Mouse (Mus musculus) CH12F3 (cell line): Measurements from ENCODE around the gene Galm.

ENCODE experiments used
- in situ Hi-C: fragments of 300-500 bp; cut with MboI; formaldehyde crosslinking; loops from 2 replicates; pipeline ENCODE4 v1.14.3; 2020; ENCODE audit warnings: low sequenced_read_pairs

Gene Galm

GRCm38 (mm10) chr17:80160454-80160853 lies 33.2 kb downstream of the Galm start:
- in situ Hi-C loops = no loop called here

- in situ Hi-C loops = no loop called here
Observed at GRCm38 (mm10) chr17:80163991-80164390, 36.7 kb downstream of the Galm start.

- in situ Hi-C loops = no loop called here
Observed at GRCm38 (mm10) chr17:80165741-80166140, 38.5 kb downstream of the Galm start.

- in situ Hi-C loops = no loop called here
Observed at GRCm38 (mm10) chr17:80166346-80166745, 39.1 kb downstream of the Galm start.

- in situ Hi-C loops = no loop called here
Observed at GRCm38 (mm10) chr17:80167436-80167835, 40.2 kb downstream of the Galm start.

GRCm38 (mm10) chr17:80167851-80168251 lies 40.6 kb downstream of the Galm start:
- in situ Hi-C loops = no loop called here

GRCm38 (mm10) chr17:80168425-80169182 lies 41.3 kb downstream of the Galm start:
- in situ Hi-C loops = no loop called here

GRCm38 (mm10) chr17:80169792-80170191 lies 42.5 kb downstream of the Galm start:
- in situ Hi-C loops = no loop called here

- in situ Hi-C loops = no loop called here
Observed at GRCm38 (mm10) chr17:80170951-80171350, 43.7 kb downstream of the Galm start.

GRCm38 (mm10) chr17:80171948-80172347 lies 44.7 kb downstream of the Galm start:
- in situ Hi-C loops = no loop called here

- in situ Hi-C loops = no loop called here
Observed at GRCm38 (mm10) chr17:80172761-80173160, 45.5 kb downstream of the Galm start.

- in situ Hi-C loops = no loop called here
Observed at GRCm38 (mm10) chr17:80173708-80174107, 46.4 kb downstream of the Galm start.

GRCm38 (mm10) chr17:80174146-80174545 lies 46.9 kb downstream of the Galm start:
- in situ Hi-C loops = no loop called here

GRCm38 (mm10) chr17:80174699-80175385 lies 47.6 kb downstream of the Galm start:
- in situ Hi-C loops = loop anchor here (25.0 kb wide), 1 partner anchor 313 kb away; no protein-coding TSS in a partner anchor

- in situ Hi-C loops = loop anchor here (25.0 kb wide), 1 partner anchor 313 kb away; no protein-coding TSS in a partner anchor
Observed at GRCm38 (mm10) chr17:80175386-80175739, 48.1 kb downstream of the Galm start.

GRCm38 (mm10) chr17:80175966-80176365 lies 48.7 kb downstream of the Galm start:
- in situ Hi-C loops = loop anchor here (25.0 kb wide), 1 partner anchor 314 kb away; no protein-coding TSS in a partner anchor

GRCm38 (mm10) chr17:80178846-80179245 lies 51.6 kb downstream of the Galm start:
- in situ Hi-C loops = loop anchor here (25.0 kb wide), 1 partner anchor 317 kb away; no protein-coding TSS in a partner anchor

GRCm38 (mm10) chr17:80179959-80180358 lies 52.7 kb downstream of the Galm start:
- in situ Hi-C loops = loop anchor here (5.0 to 25.0 kb wide), 2 partner anchors 133 to 318 kb away; no protein-coding TSS in a partner anchor

GRCm38 (mm10) chr17:80180468-80180867 lies 53.2 kb downstream of the Galm start:
- in situ Hi-C loops = loop anchor here (5.0 to 25.0 kb wide), 2 partner anchors 133 to 318 kb away; no protein-coding TSS in a partner anchor

GRCm38 (mm10) chr17:80183615-80184014 lies 56.3 kb downstream of the Galm start:
- in situ Hi-C loops = loop anchor here (5.0 to 25.0 kb wide), 2 partner anchors 136 to 321 kb away; no protein-coding TSS in a partner anchor

- in situ Hi-C loops = loop anchor here (25.0 kb wide), 1 partner anchor 331 kb away; no protein-coding TSS in a partner anchor
Observed at GRCm38 (mm10) chr17:80193075-80193474, 65.8 kb downstream of the Galm start.
